In the genomic region with DNA sequence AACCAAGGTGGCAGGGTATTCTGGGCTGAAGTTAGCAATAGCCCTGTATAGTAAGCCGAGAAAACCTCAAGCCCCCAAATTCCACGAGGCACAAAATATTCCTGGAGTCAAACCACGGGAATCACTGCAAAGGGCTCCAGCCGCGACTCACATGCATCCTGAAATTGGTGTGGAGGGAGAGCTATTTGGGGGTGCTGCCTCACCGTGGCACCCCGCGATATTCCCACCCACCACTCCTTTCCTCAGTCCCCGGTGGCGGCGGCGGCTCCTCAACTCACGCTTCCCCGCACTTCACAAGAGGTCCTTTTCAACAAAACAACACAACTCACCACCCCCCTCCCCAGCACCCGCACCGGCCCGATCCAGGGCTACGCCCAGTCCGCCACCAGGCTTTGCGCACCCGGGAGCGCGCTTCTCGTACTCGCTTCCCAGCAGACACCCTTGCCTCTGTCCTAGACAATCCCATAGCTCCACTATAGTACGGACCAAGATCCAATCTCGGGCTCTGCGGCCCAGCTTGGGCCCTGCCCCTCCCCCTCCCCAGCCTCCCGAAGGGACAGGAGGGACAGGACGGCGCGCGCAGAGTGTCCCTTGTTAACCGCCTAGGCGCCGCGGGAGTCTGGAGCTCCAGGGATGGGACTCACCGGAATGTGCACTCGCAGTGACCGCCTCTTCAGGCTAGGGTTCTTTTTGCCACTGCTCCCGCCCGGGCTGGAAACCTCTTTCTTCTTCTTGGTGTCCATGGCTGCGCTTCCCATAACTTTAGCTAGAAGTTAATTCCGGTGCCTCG, we compare ENCODE assay signal across 7 mouse cellular contexts. TPM values are rescaled to one million over a fixed set of nuclear protein-coding genes. Genes with fewer than 3 reads are reported as not detected.
DNase-seq lines count a peak whose midpoint lies in the region; ATAC-seq lines count a peak whose summit lies in the region.

No protein-coding gene starts in this region.

- no peaks in the 10 kb centered on the region for H3K9me3 ChIP-seq in intestine, embryonic 15.5 days
- H3K9me3 ChIP-seq in limb, embryonic 13.5 days = no peaks in the 10 kb centered on the region
- no peaks in the 10 kb centered on the region for H3K9me3 ChIP-seq in midbrain, embryonic 11.5 days (ENCODE audit: control insufficient read depth, low read length)
- no peaks in the 10 kb centered on the region for H3K9me3 ChIP-seq in stomach, embryonic 14.5 days (ENCODE audit: control insufficient read depth, low read depth, low read length)

- ATAC-seq in intestine, embryonic 15.5 days = peak; percentile 73
- peak; percentile 33 for ATAC-seq in limb, embryonic 13.5 days (ENCODE audit: low FRiP score, low read depth)
- peak; percentile 73 for ATAC-seq in midbrain, embryonic 11.5 days (ENCODE audit: low FRiP score)
- peak; percentile 56 for ATAC-seq in stomach, embryonic 14.5 days (ENCODE audit: insufficient number of reproducible peaks, insufficient read depth, low FRiP score, low read depth)

- H3K36me3 ChIP-seq in intestine, embryonic 15.5 days = no peaks in the 10 kb centered on the region
- H3K36me3 ChIP-seq in limb, embryonic 13.5 days = no peaks in the 10 kb centered on the region
- H3K36me3 ChIP-seq in midbrain, embryonic 11.5 days (ENCODE audit: control insufficient read depth, insufficient read depth, low read length) = no peaks in the 10 kb centered on the region
- no peaks in the 10 kb centered on the region for H3K36me3 ChIP-seq in stomach, embryonic 14.5 days (ENCODE audit: control insufficient read depth, insufficient read depth, low read length)

- peak overlapping the region; percentile 79; the same call in 1 of the 2 replicates for H3K27ac ChIP-seq in intestine, embryonic 15.5 days
- no peak overlapping the region for H3K27ac ChIP-seq in limb, embryonic 13.5 days
- H3K27ac ChIP-seq in midbrain, embryonic 11.5 days (ENCODE audit: low read depth, low read length) = no peak overlapping the region
- no peak overlapping the region for H3K27ac ChIP-seq in stomach, embryonic 14.5 days (ENCODE audit: low read length)

- H3K4me1 ChIP-seq in intestine, embryonic 15.5 days (replicated peaks) = peaks cover 8% of the 10 kb centered on the region; the same call in 1 of the 2 replicates
- peaks cover 21% of the 10 kb centered on the region for H3K4me1 ChIP-seq in limb, embryonic 13.5 days
- H3K4me1 ChIP-seq in midbrain, embryonic 11.5 days (ENCODE audit: control insufficient read depth, insufficient read depth, low read length) = peaks cover 12% of the 10 kb centered on the region; the same call in 1 of the 2 replicates
- peaks cover 4% of the 10 kb centered on the region; the same call in 1 of the 2 replicates for H3K4me1 ChIP-seq in stomach, embryonic 14.5 days (ENCODE audit: control insufficient read depth, insufficient read depth, low read length)

- intact Hi-C loops in gastrocnemius, postnatal 36 days (cut with DNase I) = no loop called here

- WGBS in intestine, embryonic 15.5 days = under 1% methylated on average over 45 of the region's 45 CpGs
- 1% methylated on average over 45 of the region's 45 CpGs for WGBS in limb, embryonic 13.5 days
- WGBS in midbrain, embryonic 11.5 days = 1% methylated on average over 45 of the region's 45 CpGs
- under 1% methylated on average over 45 of the region's 45 CpGs for WGBS in stomach, embryonic 14.5 days

- H3K4me2 ChIP-seq in intestine, embryonic 15.5 days (replicated peaks) = peak overlapping the region; percentile 99
- peak overlapping the region; percentile 100 for H3K4me2 ChIP-seq in limb, embryonic 13.5 days (replicated peaks)
- H3K4me2 ChIP-seq in midbrain, embryonic 11.5 days = peak overlapping the region; percentile 97
- peak overlapping the region; percentile 97 for H3K4me2 ChIP-seq in stomach, embryonic 14.5 days (replicated peaks; ENCODE audit: low read depth, low read length)

- H3K9ac ChIP-seq in intestine, embryonic 15.5 days = peak overlapping the region; percentile 62
- peak overlapping the region; percentile 68 for H3K9ac ChIP-seq in limb, embryonic 13.5 days
- peak overlapping the region; percentile 42 for H3K9ac ChIP-seq in midbrain, embryonic 11.5 days (ENCODE audit: low read length)
- peak overlapping the region; percentile 25; the same call in 1 of the 2 replicates for H3K9ac ChIP-seq in stomach, embryonic 14.5 days (replicated peaks; ENCODE audit: low read depth, low read length)

- peaks cover 9% of the 10 kb centered on the region for H3K27me3 ChIP-seq in intestine, embryonic 15.5 days (replicated peaks)
- H3K27me3 ChIP-seq in limb, embryonic 13.5 days = peaks cover 62% of the 10 kb centered on the region
- peaks cover 28% of the 10 kb centered on the region for H3K27me3 ChIP-seq in midbrain, embryonic 11.5 days (ENCODE audit: control insufficient read depth, insufficient read depth, low read length)
- 0 out of 2 replicates have a peak, but pooled peaks cover 4% of the 10 kb centered on the region for H3K27me3 ChIP-seq in stomach, embryonic 14.5 days (ENCODE audit: control insufficient read depth, insufficient read depth, low read length)

- peak; percentile 72 for DNase-seq in adrenal gland, postnatal 25 days
- DNase-seq in embryo, embryonic 10 days (ENCODE audit: low spot score) = peak; percentile 63
- peak; percentile 21 to 39 for DNase-seq in gastrocnemius, postnatal 36 days
- DNase-seq in midbrain, embryonic 11.5 days (ENCODE audit: low spot score, missing footprints) = peak; percentile 95

- peak overlapping the region; percentile 66 for H3K4me3 ChIP-seq in intestine, embryonic 15.5 days (replicated peaks)
- peak overlapping the region; percentile 64 for H3K4me3 ChIP-seq in limb, embryonic 13.5 days
- H3K4me3 ChIP-seq in midbrain, embryonic 11.5 days (ENCODE audit: low read depth, low read length) = peak overlapping the region; percentile 55
- H3K4me3 ChIP-seq in stomach, embryonic 14.5 days (ENCODE audit: low read depth, low read length) = peak overlapping the region; percentile 59

RNA-seq across cellular contexts. Expression of a gene that starts 0.9 kb away (rescaled TPM):
- total RNA-seq in adrenal gland, postnatal 25 days (2021) = 32.5 and 34.8 TPM in 2 replicates
- total RNA-seq in gastrocnemius, postnatal 36 days (2021) = 10 to 100 TPM in 1 of 2 experiments, 1 to 10 TPM in 1; 9.0 to 14.9 TPM
- polyA plus RNA-seq in intestine, embryonic 15.5 days (2015; fragmentation: Nextera tagmentation; extraction: Ambion mirVana) = 52.2 and 52.3 TPM in 2 replicates
- 21.0 and 21.3 TPM in 2 replicates for polyA plus RNA-seq in limb, embryonic 13.5 days (2015; fragmentation: Nextera tagmentation; extraction: Ambion mirVana)
- polyA plus RNA-seq in midbrain, embryonic 11.5 days (2014; fragmentation: Nextera tagmentation; extraction: Ambion mirVana) = 59.8 and 62.1 TPM in 2 replicates
- polyA plus RNA-seq in stomach, embryonic 14.5 days (2014; fragmentation: Nextera tagmentation; extraction: Ambion mirVana) = 54.7 and 55.2 TPM in 2 replicates

Comparison
In these comparisons a context has a peak if more than half of its experiments do, and no peak if none do; other contexts are left out.
1. DNase-seq: peak in every context shown above with its lines; median percentile 95 in midbrain, embryonic 11.5 days; 72 in adrenal gland, postnatal 25 days; 63 in embryo, embryonic 10 days; 30 in gastrocnemius, postnatal 36 days.